Mouse (Mus musculus) kidney, embryonic 14.5 days (tissue): ENCODE results near the gene Vamp2. TPM values are rescaled to one million over a fixed set of nuclear protein-coding genes. Genes with fewer than 3 reads are reported as not detected.

Experiments used
- ATAC-seq: fragments of 200-750 bp; cut with Nextera tagmentation; 2 replicates; pipeline ENCODE4 v1.8.0; 2017; ENCODE audit warnings: moderate number of reproducible peaks, mild to moderate bottlenecking, moderate TSS enrichment, moderate library complexity; ENCODE audit not compliant: low FRiP score, low TSS enrichment
- H3K27ac ChIP-seq: fragments of 300-500 bp; sonication (generic); 2 replicates; pipeline ENCODE4 v1.5.1; 2014; ENCODE audit warnings: low read depth, mild to moderate bottlenecking, low read length, moderate library complexity, mixed read lengths
- H3K27me3 ChIP-seq: fragments of 300-500 bp; sonication (generic); 2 replicates; pipeline ENCODE4 v1.6.1; 2014; ENCODE audit warnings: mild to moderate bottlenecking, low read length; ENCODE audit not compliant: control insufficient read depth, insufficient read depth
- H3K36me3 ChIP-seq: fragments of 300-500 bp; sonication (generic); 2 replicates; pipeline ENCODE4 v1.6.1; 2014; ENCODE audit warnings: low read length, mixed read lengths; ENCODE audit not compliant: control insufficient read depth, insufficient read depth
- H3K4me1 ChIP-seq: fragments of 300-500 bp; sonication (generic); 2 replicates; pipeline ENCODE4 v1.6.1; 2014; ENCODE audit warnings: low read length, mixed read lengths; ENCODE audit not compliant: control insufficient read depth, insufficient read depth
- H3K4me2 ChIP-seq: fragments of 300-500 bp; sonication (generic); replicated peaks from 2 replicates; pipeline ENCODE4 v1.6.1; 2014; ENCODE audit warnings: low read depth, mild to moderate bottlenecking, low read length
- H3K4me3 ChIP-seq: fragments of 300-500 bp; sonication (generic); 2 replicates; pipeline ENCODE4 v1.5.1; 2014; ENCODE audit warnings: mild to moderate bottlenecking, low read length
- H3K9ac ChIP-seq: fragments of 300-500 bp; sonication (generic); 2 replicates; pipeline ENCODE4 v1.6.1; 2014; ENCODE audit warnings: low read depth, mild to moderate bottlenecking, low read length, moderate library complexity
- H3K9me3 ChIP-seq: fragments of 300-500 bp; sonication (generic); 2 replicates; pipeline ENCODE4 v1.6.1; 2016; ENCODE audit warnings: low read length; ENCODE audit not compliant: control insufficient read depth
- WGBS: fragments of 180-500 bp; shearing (Covaris S2); extraction: QIAGEN DNeasy Blood & Tissue Kit; methylation state at CpG from one replicate; pipeline ENCODE4 v1.1.7; 2014; 5-methylcytosine and 5-hydroxymethylcytosine counted together
- polyA plus RNA-seq: library from polyadenylated mRNA; unstranded; fragments of >200 nt; fragmentation: Nextera tagmentation; extraction: Ambion mirVana; gene quantifications from 2 replicates; pipeline ENCODE4 v1.2.1, GENCODE M21; 2014

Gene Vamp2
- polyA plus RNA-seq, 1 experiment from 2014 or later: 86.5 TPM

DNA sequence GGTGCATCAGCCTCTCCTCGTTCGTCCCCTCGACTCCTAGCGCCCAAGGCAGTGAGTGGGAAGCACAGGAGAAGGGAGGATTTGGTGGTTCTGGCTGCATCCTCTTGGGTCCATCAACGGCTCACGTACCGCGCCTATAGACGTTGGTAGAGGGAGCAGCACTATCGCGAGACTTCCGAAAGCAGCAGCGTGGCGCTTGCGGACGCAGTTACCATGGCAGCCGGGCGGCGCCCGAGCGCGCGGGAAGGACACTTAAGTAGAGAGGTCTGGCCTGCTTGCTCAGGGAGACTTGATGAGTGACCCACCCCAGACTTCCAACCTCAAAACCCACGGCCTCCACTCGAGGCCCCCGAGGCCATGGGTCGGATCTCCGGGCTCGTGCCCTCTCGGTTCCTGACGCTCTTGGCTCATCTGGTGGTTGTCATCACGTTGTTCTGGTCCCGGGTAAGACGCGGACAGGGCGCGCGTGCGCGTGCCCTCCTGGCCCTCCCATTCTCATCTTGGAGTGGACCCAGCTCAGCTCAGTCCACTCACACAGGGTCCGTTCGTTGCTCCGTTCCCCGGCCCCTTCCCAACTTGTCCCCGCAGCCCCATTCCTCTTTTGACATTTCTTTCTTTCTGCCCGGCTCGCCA is 17.6 kb upstream of the Vamp2 start, which contains the start of gene Tmem107:
Gene Tmem107 (plus strand): TSS at position 217 of the 633 bp plus-strand sequence.
- Histone ChIP-seq H3K27ac (peak within 1 kb of the TSS; percentile 88), H3K27me3 (no peaks in the 10 kb centered on the region), H3K9ac (peak within 1 kb of the TSS; percentile 79), H3K4me1 (peaks cover 24% of the 10 kb centered on the region), H3K9me3 (no peaks in the 10 kb centered on the region), H3K4me3 (peak within 1 kb of the TSS; percentile 62), H3K36me3 (no peaks in the 10 kb centered on the region), H3K4me2 (peak within 1 kb of the TSS; percentile 72)
- under 1% methylated on average over 40 of the region's 47 CpGs for WGBS
- peak; percentile 89 for ATAC-seq

DNA sequence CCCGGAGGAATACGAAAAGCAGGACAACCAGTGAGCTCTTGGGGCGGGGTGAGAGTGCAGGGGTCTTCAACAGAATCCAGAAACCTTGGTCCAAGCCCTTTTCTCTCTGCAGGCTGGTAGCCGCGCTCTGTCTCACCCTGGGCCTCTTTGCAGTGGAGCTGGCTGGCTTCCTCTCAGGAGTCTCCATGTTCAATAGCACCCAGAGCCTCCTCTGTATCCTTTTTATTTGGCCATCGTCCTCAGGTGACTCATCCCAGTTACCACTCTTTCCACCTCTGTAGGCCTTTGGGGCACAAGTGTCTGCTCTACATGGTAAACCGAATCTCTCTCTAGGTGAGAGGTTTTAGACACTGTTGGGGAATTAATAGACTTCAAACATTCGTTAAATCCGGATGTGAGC is 17.0 kb upstream of the Vamp2 start:
- H3K9ac ChIP-seq: peak overlapping the region; percentile 79
- H3K36me3 ChIP-seq: no peaks in the 10 kb centered on the region
- peaks cover 20% of the 10 kb centered on the region; the same call in 1 of the 2 replicates for H3K4me1 ChIP-seq
- no peak for ATAC-seq
- H3K4me3 ChIP-seq: peak overlapping the region; percentile 62
- no peaks in the 10 kb centered on the region for H3K9me3 ChIP-seq
- H3K27ac ChIP-seq: peak overlapping the region; percentile 88
- H3K4me2 ChIP-seq: peak overlapping the region; percentile 72
- H3K27me3 ChIP-seq: no peaks in the 10 kb centered on the region
- 25% methylated on average over 9 of the region's 9 CpGs for WGBS

DNA sequence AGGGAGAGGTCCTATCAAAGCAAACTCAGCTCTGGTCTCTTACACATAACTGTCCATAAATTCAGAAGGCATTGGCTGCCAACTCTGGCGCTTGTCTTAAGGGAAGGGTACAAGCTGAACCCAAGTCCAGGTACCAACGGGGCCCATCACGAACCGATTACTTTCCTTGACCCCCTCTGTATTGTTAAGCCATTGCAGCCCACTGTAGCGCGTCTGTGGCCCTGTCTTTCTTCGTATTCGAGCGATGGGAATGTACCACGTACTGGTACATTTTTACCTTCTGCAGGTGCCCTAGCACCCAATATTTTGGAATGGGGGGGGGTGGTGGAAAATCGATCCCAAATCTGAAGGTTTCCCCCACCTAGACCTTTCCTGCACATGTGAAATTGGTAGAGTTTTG is 16.1 kb upstream of the Vamp2 start:
- peak overlapping the region; percentile 21; the same call in 1 of the 2 replicates for H3K4me3 ChIP-seq
- no peaks in the 10 kb centered on the region for H3K36me3 ChIP-seq
- peak overlapping the region; percentile 41 for H3K4me2 ChIP-seq
- no peaks in the 10 kb centered on the region for H3K27me3 ChIP-seq
- no peak for ATAC-seq
- H3K9ac ChIP-seq: peak overlapping the region; percentile 18; the same call in 1 of the 2 replicates
- no peaks in the 10 kb centered on the region for H3K9me3 ChIP-seq
- peaks cover 20% of the 10 kb centered on the region; the same call in 1 of the 2 replicates for H3K4me1 ChIP-seq
- 79% methylated on average over 11 of the region's 11 CpGs for WGBS
- H3K27ac ChIP-seq: peak overlapping the region; percentile 90

DNA sequence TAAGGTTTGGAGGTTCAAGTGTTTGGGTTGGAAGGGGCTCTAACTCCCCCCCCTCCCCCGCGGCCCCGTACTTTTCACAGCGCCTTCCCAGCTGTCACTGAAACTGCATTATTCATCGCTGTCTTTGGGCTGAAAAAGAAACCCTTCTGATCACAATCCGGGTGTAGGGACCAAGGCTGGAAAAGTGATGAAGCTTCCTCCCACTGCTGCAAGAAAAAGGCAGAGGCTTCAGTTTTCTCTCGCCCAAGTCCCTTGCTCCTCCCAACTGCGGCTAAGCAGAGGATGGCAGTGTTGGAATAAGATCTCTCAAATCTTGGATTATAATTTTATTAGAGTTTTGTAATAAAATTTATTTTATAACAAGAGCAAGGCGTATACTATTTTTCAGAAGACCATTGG is 15.6 kb upstream of the Vamp2 start:
- 15% methylated on average over 9 of the region's 9 CpGs for WGBS
- Histone ChIP-seq H3K27ac (peak overlapping the region; percentile 90), H3K9me3 (no peaks in the 10 kb centered on the region), H3K4me3 (peak overlapping the region; percentile 21), H3K9ac (peak overlapping the region; percentile 18; the same call in 1 of the 2 replicates), H3K36me3 (no peaks in the 10 kb centered on the region), H3K4me2 (peak overlapping the region; percentile 41), H3K27me3 (no peaks in the 10 kb centered on the region), H3K4me1 (peaks cover 20% of the 10 kb centered on the region; the same call in 1 of the 2 replicates)
- ATAC-seq: no peak

DNA sequence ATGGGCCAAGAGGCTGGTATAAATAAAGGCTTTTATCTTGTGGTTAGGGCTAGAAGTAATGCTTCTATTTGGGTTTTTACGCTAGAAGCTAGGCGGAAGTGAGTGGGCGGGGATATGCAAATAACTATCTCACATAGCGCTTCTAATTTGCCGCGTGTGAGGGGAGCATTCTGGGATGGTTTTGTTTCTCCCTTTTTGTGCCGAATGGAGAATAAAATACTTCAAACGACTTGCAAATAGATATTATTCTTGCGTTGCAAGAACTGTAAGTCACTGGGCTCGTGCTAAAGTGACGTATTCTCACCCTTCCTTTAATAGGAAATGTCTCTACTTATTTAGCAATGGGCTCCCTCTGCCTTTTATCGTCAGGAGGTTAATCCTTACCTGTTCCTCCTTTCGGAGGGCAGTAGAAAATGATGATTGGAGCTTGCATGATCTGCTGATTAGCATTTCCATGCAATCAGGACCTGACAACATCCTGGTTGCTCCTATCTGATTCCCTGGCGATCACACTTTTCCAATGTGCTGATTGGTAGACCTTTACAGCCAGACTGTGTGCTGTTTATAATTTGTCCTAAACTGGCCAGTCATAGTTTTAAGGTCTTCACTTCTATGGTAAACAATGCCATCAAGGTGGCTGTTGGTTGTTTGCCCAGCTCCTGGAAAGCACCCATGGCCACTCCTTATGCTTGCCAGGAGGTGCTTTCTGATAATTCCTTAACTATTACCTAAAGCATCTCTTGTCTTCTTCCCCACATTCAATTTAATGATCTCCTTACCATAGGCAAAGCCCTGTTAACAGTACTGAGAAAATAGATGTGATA is 15.0 kb upstream of the Vamp2 start:
- WGBS: under 1% methylated on average over 14 of the region's 14 CpGs
- H3K27ac ChIP-seq: peak overlapping the region; percentile 90
- no peaks in the 10 kb centered on the region for H3K9me3 ChIP-seq
- peaks cover 20% of the 10 kb centered on the region; the same call in 1 of the 2 replicates for H3K4me1 ChIP-seq
- no peaks in the 10 kb centered on the region for H3K27me3 ChIP-seq
- H3K4me2 ChIP-seq: peak overlapping the region; percentile 41
- no peaks in the 10 kb centered on the region for H3K36me3 ChIP-seq
- peak overlapping the region; percentile 57 for H3K9ac ChIP-seq
- ATAC-seq: peak; percentile 70
- H3K4me3 ChIP-seq: peak overlapping the region; percentile 21

GRCm38 (mm10) chr11:69073951-69074775 is 14.1 kb upstream of the Vamp2 start:
- Histone ChIP-seq H3K36me3 (no peaks in the 10 kb centered on the region), H3K27me3 (no peaks in the 10 kb centered on the region), H3K9ac (0 out of 2 replicates have a peak overlapping the region, but pooled peaks have one; percentile 23), H3K9me3 (no peaks in the 10 kb centered on the region), H3K27ac (peak overlapping the region; percentile 90), H3K4me3 (no peak overlapping the region), H3K4me2 (0 out of 2 replicates have a peak overlapping the region, but pooled peaks have one; percentile 12), H3K4me1 (peaks cover 20% of the 10 kb centered on the region; the same call in 1 of the 2 replicates)
- no peak for ATAC-seq
- 37% methylated on average over 6 of the region's 6 CpGs for whole genome bisulfite sequencing

DNA sequence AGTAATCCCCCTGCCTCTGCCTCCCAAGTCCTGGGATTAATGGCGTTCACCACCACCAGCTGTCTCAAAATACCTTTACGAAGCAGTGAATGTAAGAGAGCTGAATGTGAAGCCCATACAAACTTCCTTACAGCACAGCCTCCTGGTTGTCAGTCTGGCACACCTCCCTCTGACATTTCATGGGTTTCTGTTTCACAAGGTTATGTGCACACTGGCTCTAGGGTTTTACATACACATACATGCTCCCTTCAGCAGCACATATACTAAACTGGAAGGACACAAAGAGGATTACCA is 13.6 kb upstream of the Vamp2 start:
- no peak overlapping the region for H3K27ac ChIP-seq
- H3K4me2 ChIP-seq: no peak overlapping the region
- no peak for ATAC-seq
- no peaks in the 10 kb centered on the region for H3K36me3 ChIP-seq
- no peaks in the 10 kb centered on the region for H3K9me3 ChIP-seq
- no peaks in the 10 kb centered on the region for H3K27me3 ChIP-seq
- no peak overlapping the region for H3K4me3 ChIP-seq
- no peak overlapping the region for H3K9ac ChIP-seq
- peaks cover 19% of the 10 kb centered on the region; the same call in 1 of the 2 replicates for H3K4me1 ChIP-seq
- 55% methylated on average over 2 of the region's 2 CpGs for WGBS

GRCm38 (mm10) chr11:69075764-69076479 is 12.4 kb upstream of the Vamp2 start:
- H3K36me3 ChIP-seq: no peaks in the 10 kb centered on the region
- no peaks in the 10 kb centered on the region for H3K9me3 ChIP-seq
- H3K9ac ChIP-seq: no peak overlapping the region
- no peak overlapping the region for H3K27ac ChIP-seq
- no peaks in the 10 kb centered on the region for H3K27me3 ChIP-seq
- no peak overlapping the region for H3K4me2 ChIP-seq
- WGBS: 62% methylated on average over 8 of the region's 9 CpGs
- peaks cover 20% of the 10 kb centered on the region; the same call in 1 of the 2 replicates for H3K4me1 ChIP-seq
- no peak for ATAC-seq
- H3K4me3 ChIP-seq: no peak overlapping the region
